Mouse (Mus musculus) lung, postnatal 10 days (tissue): Measurements from ENCODE around the gene Akt3.

Source experiments
- DNase-seq: peaks from one replicate; pipeline ENCODE4 v3.0.0; 2021

Akt3 gene

DNA sequence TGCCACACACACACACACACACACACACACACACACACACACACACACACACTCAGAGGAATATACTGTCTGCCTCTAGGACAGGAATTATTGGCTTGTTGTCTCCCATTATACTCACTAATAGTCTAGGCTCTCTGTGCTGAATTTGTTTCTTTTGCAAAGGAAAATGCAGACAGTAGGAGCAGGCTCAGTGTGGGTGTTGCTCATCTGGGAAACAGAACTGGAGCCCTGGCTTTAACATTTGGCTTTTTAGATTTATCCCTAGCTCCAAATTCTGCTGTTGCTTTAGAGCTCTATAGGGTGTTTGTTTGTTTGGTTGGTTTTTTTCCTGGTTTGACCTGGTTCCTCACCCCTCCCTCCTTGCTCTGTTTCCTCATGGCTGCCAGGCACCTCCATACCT is 278.8 kb downstream of the Akt3 start:
- no peak for DNase-seq

DNA sequence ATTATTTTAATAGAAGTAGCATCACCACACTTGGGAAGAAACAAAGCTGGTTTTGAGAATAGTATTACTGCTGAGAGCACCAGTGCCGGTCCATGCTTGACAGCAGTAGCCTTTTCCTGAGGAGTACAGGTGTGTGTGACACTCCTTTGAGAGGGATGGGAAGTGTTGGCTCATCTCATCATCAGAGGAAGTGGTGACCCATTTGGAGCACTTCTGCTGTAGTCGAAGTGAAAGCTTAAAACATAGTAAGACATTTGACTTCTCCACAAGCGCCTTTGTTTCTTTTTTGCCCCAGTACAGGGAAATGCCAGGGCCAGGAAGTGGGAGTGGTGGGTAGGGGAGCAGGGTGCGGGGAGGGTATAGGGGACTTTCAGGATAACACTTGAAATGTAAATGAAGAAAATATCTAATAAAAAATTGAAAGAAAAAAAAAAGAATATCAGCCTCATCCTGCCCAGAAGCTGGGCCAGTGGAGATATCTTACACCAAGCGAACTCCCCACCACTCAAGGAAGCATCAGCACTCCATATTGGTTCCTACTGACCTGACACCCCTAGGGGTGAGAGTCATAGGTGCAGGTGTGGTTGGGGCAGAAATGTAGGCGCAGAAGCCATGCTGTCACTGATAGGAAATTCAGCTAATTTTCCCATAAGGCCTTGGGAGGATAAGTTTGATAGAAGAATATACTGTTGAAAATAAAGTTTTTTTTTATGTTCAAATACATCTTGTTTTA is 284.5 kb downstream of the Akt3 start:
- DNase-seq: no peak

DNA sequence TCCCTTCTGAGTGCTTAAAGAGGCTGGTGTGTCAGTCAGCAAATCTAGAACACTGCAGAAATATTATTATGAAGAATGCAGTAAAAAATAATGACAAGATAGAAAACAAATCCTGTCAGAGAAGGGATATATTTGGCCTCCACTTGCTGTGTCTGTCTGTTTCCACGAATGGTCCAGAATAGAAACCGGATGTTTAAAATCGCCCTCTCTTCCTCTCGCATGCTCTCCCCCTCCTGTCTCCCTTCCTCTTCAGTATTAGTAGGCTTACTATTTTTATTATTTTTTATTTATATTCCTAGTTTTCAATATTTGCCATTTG is 286.6 kb downstream of the Akt3 start:
- DNase-seq: no peak

DNA sequence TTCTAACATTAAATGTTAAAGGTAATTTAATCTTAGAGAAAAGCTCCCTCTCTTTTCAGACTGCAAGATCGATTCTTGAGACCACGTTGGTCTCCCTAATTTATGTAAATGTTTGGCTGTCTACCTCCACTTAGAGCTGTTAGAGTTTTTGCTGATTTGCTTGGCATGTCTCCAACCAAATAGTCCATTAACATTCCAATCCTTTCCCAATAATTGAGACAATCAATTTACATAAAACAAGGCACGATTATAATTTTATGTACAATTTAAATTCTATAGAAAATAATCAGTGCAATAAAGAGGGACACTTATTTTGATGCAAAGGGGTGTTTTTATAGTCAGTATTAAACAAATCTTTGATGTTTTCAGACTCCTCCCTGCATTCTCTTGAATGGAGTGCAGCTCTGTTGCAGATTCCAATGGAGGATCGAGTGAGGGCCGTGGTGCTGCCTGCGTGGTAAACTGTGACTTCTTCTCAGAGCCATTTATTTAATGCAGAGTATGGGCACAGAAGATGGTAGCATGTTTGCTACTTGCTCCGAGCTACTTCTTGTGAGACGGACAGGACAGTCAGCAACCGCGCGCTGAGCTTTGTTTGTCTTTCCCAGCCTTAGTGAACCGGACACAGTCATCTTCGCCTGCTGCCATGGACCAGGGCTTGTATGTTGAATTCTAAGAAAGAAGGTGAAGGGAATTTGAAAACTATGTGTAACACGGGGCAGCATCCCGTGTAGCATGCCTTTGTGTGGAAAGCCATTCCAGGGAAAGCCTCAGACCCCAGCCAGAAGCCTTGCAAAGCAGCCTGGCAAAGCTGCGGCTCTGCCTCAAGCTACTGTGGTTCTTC is 287.1 kb downstream of the Akt3 start:
- no peak for DNase-seq
